Mouse (Mus musculus): ENCODE measurements around the gene Polr2g. TPM values are rescaled to one million over a fixed set of nuclear protein-coding genes. Genes with fewer than 3 reads are reported as not detected.
A peak's percentile ranks its signal among the peaks of the same experiment; 100 is the strongest.
"Not testable (repeated sequence)": the region's sequence is repeated elsewhere in the genome, so short reads cannot be mapped to it uniquely, and the experiment has no call there.

Gene Polr2g
- polyA plus RNA-seq, 1 experiment: 48.4 TPM

GRCm38 (mm10) chr19:8838041-8838730 lies 39.8 kb upstream of the Polr2g start:
- Histone ChIP-seq H3K27ac (ENCODE audit: control insufficient read depth, insufficient read depth, low read depth, low read length) (peak overlapping the region; percentile 92), H3K27me3 (ENCODE audit: control insufficient read depth, insufficient read depth, low read length) (no peaks in the 10 kb centered on the region), H3K36me3 (ENCODE audit: control insufficient read depth, insufficient read depth, low read length) (peaks cover 2% of the 10 kb centered on the region; the same call in 1 of the 2 replicates), H3K4me3 (ENCODE audit: control insufficient read depth, low read depth, low read length) (peak overlapping the region; percentile 93), H3K4me1 (ENCODE audit: control insufficient read depth, insufficient read depth, low read length) (peaks cover 18% of the 10 kb centered on the region)
- TF ChIP-seq CTCF (IDR thresholded peaks at IDR 0.05; ENCODE audit: control insufficient read depth, insufficient read depth, insufficient replicate concordance, low read depth, low read length) (no peak), POLR2A (IDR thresholded peaks at IDR 0.05; ENCODE audit: control insufficient read depth, low read depth, low read length) (no peak)

GRCm38 (mm10) chr19:8837251-8837791 lies 38.9 kb upstream of the Polr2g start, which contains the start of gene Bscl2:
TSS of gene Bscl2 (plus strand) at chr19:8837467.
- no peaks in the 10 kb centered on the region for H3K27me3 ChIP-seq (ENCODE audit: control insufficient read depth, insufficient read depth, low read length)

GRCm38 (mm10) chr19:8836327-8836726 lies 38.0 kb upstream of the Polr2g start:
- not testable (repeated sequence) for H3K36me3 ChIP-seq (ENCODE audit: control insufficient read depth, insufficient read depth, low read length); H3K27me3 ChIP-seq (ENCODE audit: control insufficient read depth, insufficient read depth, low read length); H3K4me3 ChIP-seq (ENCODE audit: control insufficient read depth, low read depth, low read length)
- H3K4me1 ChIP-seq (ENCODE audit: control insufficient read depth, insufficient read depth, low read length): peaks cover 18% of the 10 kb centered on the region
- peak overlapping the region; percentile 26; the same call in 1 of the 2 replicates for H3K27ac ChIP-seq (ENCODE audit: control insufficient read depth, insufficient read depth, low read depth, low read length)

More at GRCm38 (mm10) chr19:8837251-8837791, 38.9 kb upstream of the Polr2g start, which contains the start of gene Bscl2:
- peak within 1 kb of the TSS; percentile 93 for H3K4me3 ChIP-seq (ENCODE audit: control insufficient read depth, low read depth, low read length)
- H3K36me3 ChIP-seq (ENCODE audit: control insufficient read depth, insufficient read depth, low read length): peaks cover 2% of the 10 kb centered on the region; the same call in 1 of the 2 replicates
- H3K4me1 ChIP-seq (ENCODE audit: control insufficient read depth, insufficient read depth, low read length): peaks cover 18% of the 10 kb centered on the region
- TF ChIP-seq POLR2A (IDR thresholded peaks at IDR 0.05; ENCODE audit: control insufficient read depth, low read depth, low read length) (peak; percentile 83), CTCF (IDR thresholded peaks at IDR 0.05; ENCODE audit: control insufficient read depth, insufficient read depth, insufficient replicate concordance, low read depth, low read length) (peak; percentile 12; the same call in 1 of the 2 replicates)
- H3K27ac ChIP-seq (ENCODE audit: control insufficient read depth, insufficient read depth, low read depth, low read length): peak within 1 kb of the TSS; percentile 92

GRCm38 (mm10) chr19:8832971-8833370 lies 34.6 kb upstream of the Polr2g start:
- no peak for TF ChIP-seq POLR2A (IDR thresholded peaks at IDR 0.05; ENCODE audit: control insufficient read depth, low read depth, low read length)
- no peak for TF ChIP-seq CTCF (IDR thresholded peaks at IDR 0.05; ENCODE audit: control insufficient read depth, insufficient read depth, insufficient replicate concordance, low read depth, low read length)
- peaks cover 3% of the 10 kb centered on the region for H3K4me1 ChIP-seq (ENCODE audit: control insufficient read depth, insufficient read depth, low read length)
- peaks cover 5% of the 10 kb centered on the region for H3K36me3 ChIP-seq (ENCODE audit: control insufficient read depth, insufficient read depth, low read length)
- H3K27ac ChIP-seq (ENCODE audit: control insufficient read depth, insufficient read depth, low read depth, low read length): no peak overlapping the region
- H3K27me3 ChIP-seq (ENCODE audit: control insufficient read depth, insufficient read depth, low read length): no peaks in the 10 kb centered on the region
- H3K4me3 ChIP-seq (ENCODE audit: control insufficient read depth, low read depth, low read length): no peak overlapping the region

- no peak overlapping the region for H3K27ac ChIP-seq (ENCODE audit: control insufficient read depth, insufficient read depth, low read depth, low read length)
- TF ChIP-seq POLR2A (IDR thresholded peaks at IDR 0.05; ENCODE audit: control insufficient read depth, low read depth, low read length) (no peak), CTCF (IDR thresholded peaks at IDR 0.05; ENCODE audit: control insufficient read depth, insufficient read depth, insufficient replicate concordance, low read depth, low read length) (no peak)
- H3K27me3 ChIP-seq (ENCODE audit: control insufficient read depth, insufficient read depth, low read length): no peaks in the 10 kb centered on the region
- no peak overlapping the region for H3K4me3 ChIP-seq (ENCODE audit: control insufficient read depth, low read depth, low read length)
- H3K36me3 ChIP-seq (ENCODE audit: control insufficient read depth, insufficient read depth, low read length): peaks cover 8% of the 10 kb centered on the region
- no peaks in the 10 kb centered on the region for H3K4me1 ChIP-seq (ENCODE audit: control insufficient read depth, insufficient read depth, low read length)
Observed at GRCm38 (mm10) chr19:8831262-8831661, 32.9 kb upstream of the Polr2g start.

- H3K4me3 ChIP-seq (ENCODE audit: control insufficient read depth, low read depth, low read length): no peak overlapping the region
- H3K36me3 ChIP-seq (ENCODE audit: control insufficient read depth, insufficient read depth, low read length): peaks cover 8% of the 10 kb centered on the region
- no peak overlapping the region for H3K27ac ChIP-seq (ENCODE audit: control insufficient read depth, insufficient read depth, low read depth, low read length)
Observed at GRCm38 (mm10) chr19:8830664-8831063, 32.3 kb upstream of the Polr2g start.

GRCm38 (mm10) chr19:8829660-8830059 lies 31.3 kb upstream of the Polr2g start, which contains the start of gene AC129217.1:
TSS of gene AC129217.1 (plus strand) at chr19:8829773.
- Histone ChIP-seq H3K4me3 (ENCODE audit: control insufficient read depth, low read depth, low read length) (no peak within 1 kb of the TSS), H3K27me3 (ENCODE audit: control insufficient read depth, insufficient read depth, low read length) (no peaks in the 10 kb centered on the region), H3K4me1 (ENCODE audit: control insufficient read depth, insufficient read depth, low read length) (no peaks in the 10 kb centered on the region), H3K36me3 (ENCODE audit: control insufficient read depth, insufficient read depth, low read length) (peaks cover 11% of the 10 kb centered on the region), H3K27ac (ENCODE audit: control insufficient read depth, insufficient read depth, low read depth, low read length) (no peak within 1 kb of the TSS; the same call in 1 of the 2 replicates)
- TF ChIP-seq CTCF (IDR thresholded peaks at IDR 0.05; ENCODE audit: control insufficient read depth, insufficient read depth, insufficient replicate concordance, low read depth, low read length): no peak
- no peak for TF ChIP-seq POLR2A (IDR thresholded peaks at IDR 0.05; ENCODE audit: control insufficient read depth, low read depth, low read length)

More at GRCm38 (mm10) chr19:8830664-8831063, 32.3 kb upstream of the Polr2g start:
- Histone ChIP-seq H3K4me1 (ENCODE audit: control insufficient read depth, insufficient read depth, low read length) (no peaks in the 10 kb centered on the region), H3K27me3 (ENCODE audit: control insufficient read depth, insufficient read depth, low read length) (no peaks in the 10 kb centered on the region)
- no peak for TF ChIP-seq CTCF (IDR thresholded peaks at IDR 0.05; ENCODE audit: control insufficient read depth, insufficient read depth, insufficient replicate concordance, low read depth, low read length)
- no peak for TF ChIP-seq POLR2A (IDR thresholded peaks at IDR 0.05; ENCODE audit: control insufficient read depth, low read depth, low read length)

Data from testis, adult 2 months (tissue).